Comparison of ENCODE assay signal across 8 mouse cellular contexts in the genomic region with DNA sequence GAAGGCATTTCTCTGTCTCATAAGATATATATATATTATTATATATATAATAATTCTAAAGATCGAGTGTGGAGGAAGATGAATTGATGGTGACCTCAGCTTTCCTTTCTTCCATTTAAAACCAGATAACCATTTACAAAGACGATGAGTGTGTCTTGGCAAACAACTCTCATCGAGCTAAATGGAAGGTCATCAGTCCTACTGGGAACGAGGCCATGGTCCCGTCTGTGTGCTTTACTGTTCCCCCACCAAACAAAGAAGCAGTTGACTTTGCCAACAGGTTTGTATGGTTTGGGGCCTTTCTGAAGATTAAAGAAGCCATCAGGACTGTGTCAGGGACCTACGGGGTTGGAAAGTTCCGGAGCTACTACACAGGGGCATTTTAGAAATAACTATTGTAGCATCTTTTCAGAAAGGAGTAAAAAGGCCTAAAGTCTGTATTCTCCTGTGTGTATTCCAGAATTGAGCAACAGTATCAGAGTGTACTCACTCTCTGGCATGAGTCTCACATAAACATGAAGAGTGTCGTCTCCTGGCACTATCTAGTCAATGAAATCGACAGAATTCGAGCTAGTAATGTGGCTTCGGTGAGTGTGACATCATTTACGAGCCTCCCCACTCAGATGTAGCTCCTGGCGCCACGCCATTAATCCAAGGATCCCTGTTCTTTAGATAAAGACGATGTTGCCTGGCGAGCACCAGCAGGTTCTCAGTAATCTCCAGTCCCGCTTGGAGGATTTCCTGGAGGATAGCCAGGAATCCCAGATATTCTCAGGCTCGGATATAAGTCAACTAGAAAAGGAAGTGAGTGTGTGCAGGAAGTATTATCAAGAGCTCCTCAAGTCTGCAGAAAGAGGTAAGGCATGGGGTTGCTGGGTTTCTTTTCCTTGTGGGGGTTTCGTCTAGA.
DNase-seq lines count a peak whose midpoint lies in the region; ATAC-seq and TF ChIP-seq lines count a peak whose summit lies in the region.

No protein-coding gene starts in this region.

- H3K9me3 ChIP-seq in forebrain, embryonic 14.5 days (replicated peaks; ENCODE audit: control insufficient read depth, low read length), result no peaks in the 10 kb centered on the region
- H3K9me3 ChIP-seq in forebrain, embryonic 10.5 days, result no peaks in the 10 kb centered on the region
- no peaks in the 10 kb centered on the region for H3K9me3 ChIP-seq in heart, postnatal 0 days (replicated peaks; ENCODE audit: control insufficient read depth, low read length)
- H3K9me3 ChIP-seq in midbrain, embryonic 15.5 days, result no peaks in the 10 kb centered on the region

- peak; percentile 61 for DNase-seq in forebrain, embryonic 14.5 days (ENCODE audit: low spot score)
- no peak for DNase-seq in forebrain, embryonic 10.5 days (ENCODE audit: extremely low spot score, low spot score)
- DNase-seq in right cerebral cortex, postnatal 10 days (ENCODE audit: low spot score in 2 of 2), result peak; percentile 54 to 60
- DNase-seq in right cerebral cortex, postnatal 25 days, result no peak
- peak; percentile 77 for DNase-seq in heart, postnatal 0 days (ENCODE audit: low spot score)
- DNase-seq in left cerebral cortex, postnatal 36 days (ENCODE audit: low spot score in 2 of 2), result no peak
- DNase-seq in left cerebral cortex, adult 9 months (ENCODE audit: low spot score in 2 of 2), result no peak

- TF ChIP-seq EP300 in heart, postnatal 0 days (IDR thresholded peaks at IDR 0.05; ENCODE audit: low read depth), result no peak

- ATAC-seq in forebrain, embryonic 14.5 days, result peak; percentile 53; the same call in 1 of the 2 replicates
- ATAC-seq in heart, postnatal 0 days (ENCODE audit: insufficient read depth, low read depth), result peak; percentile 65
- ATAC-seq in midbrain, embryonic 15.5 days (replicated peaks), result no peak

- H3K4me1 ChIP-seq in forebrain, embryonic 14.5 days (ENCODE audit: control insufficient read depth, insufficient read depth, low read length), result no peaks in the 10 kb centered on the region; the same call in 1 of the 2 replicates
- no peaks in the 10 kb centered on the region for H3K4me1 ChIP-seq in forebrain, embryonic 10.5 days
- 0 out of 2 replicates have a peak, but pooled peaks cover 5% of the 10 kb centered on the region for H3K4me1 ChIP-seq in heart, postnatal 0 days (ENCODE audit: control insufficient read depth, insufficient read depth)
- H3K4me1 ChIP-seq in midbrain, embryonic 15.5 days, result no peaks in the 10 kb centered on the region

- H3K4me3 ChIP-seq in forebrain, embryonic 14.5 days (ENCODE audit: low read depth, low read length), result no peak overlapping the region
- H3K4me3 ChIP-seq in forebrain, embryonic 10.5 days, result no peak overlapping the region
- no peak overlapping the region for H3K4me3 ChIP-seq in heart, postnatal 0 days (ENCODE audit: low read depth, low read length)
- no peak overlapping the region for H3K4me3 ChIP-seq in midbrain, embryonic 15.5 days

- H3K27ac ChIP-seq in forebrain, embryonic 14.5 days (ENCODE audit: low read depth, low read length), result peak overlapping the region; percentile 21; the same call in 1 of the 2 replicates
- H3K27ac ChIP-seq in forebrain, embryonic 10.5 days, result no peak overlapping the region
- H3K27ac ChIP-seq in heart, postnatal 0 days (ENCODE audit: low read depth), result peak overlapping the region; percentile 62
- 0 out of 2 replicates have a peak overlapping the region, but pooled peaks have one; percentile 12 for H3K27ac ChIP-seq in midbrain, embryonic 15.5 days

- no peak overlapping the region for H3K9ac ChIP-seq in forebrain, embryonic 14.5 days (ENCODE audit: low read length)
- no peak overlapping the region for H3K9ac ChIP-seq in heart, postnatal 0 days (replicated peaks; ENCODE audit: low read depth, low read length)
- no peak overlapping the region for H3K9ac ChIP-seq in midbrain, embryonic 15.5 days

- H3K27me3 ChIP-seq in forebrain, embryonic 14.5 days (replicated peaks; ENCODE audit: control insufficient read depth, insufficient read depth, low read length), result no peaks in the 10 kb centered on the region
- H3K27me3 ChIP-seq in forebrain, embryonic 10.5 days (ENCODE audit: poor library complexity, severe bottlenecking), result no peaks in the 10 kb centered on the region
- H3K27me3 ChIP-seq in heart, postnatal 0 days (ENCODE audit: control insufficient read depth, insufficient read depth, low read length), result no peaks in the 10 kb centered on the region
- H3K27me3 ChIP-seq in midbrain, embryonic 15.5 days (replicated peaks), result no peaks in the 10 kb centered on the region

- H3K36me3 ChIP-seq in forebrain, embryonic 14.5 days (ENCODE audit: control insufficient read depth, insufficient read depth, low read length), result peaks cover 69% of the 10 kb centered on the region
- H3K36me3 ChIP-seq in forebrain, embryonic 10.5 days (replicated peaks), result peaks cover 57% of the 10 kb centered on the region
- H3K36me3 ChIP-seq in heart, postnatal 0 days (replicated peaks; ENCODE audit: control insufficient read depth, insufficient read depth, low read length), result peaks cover 71% of the 10 kb centered on the region
- H3K36me3 ChIP-seq in midbrain, embryonic 15.5 days (replicated peaks), result peaks cover 40% of the 10 kb centered on the region

- intact Hi-C loops in left cerebral cortex, postnatal 36 days (cut with DNase I), result loop anchor here (10.0 kb wide), 1 partner anchor 103 kb away; no protein-coding TSS in a partner anchor

- TF ChIP-seq CTCF in heart, postnatal 0 days (IDR thresholded peaks at IDR 0.05; ENCODE audit: low read depth), result no peak

- WGBS in forebrain, embryonic 14.5 days, result 63% methylated on average over 19 of the region's 19 CpGs
- 93% methylated on average over 19 of the region's 19 CpGs for WGBS in forebrain, embryonic 10.5 days
- WGBS in heart, postnatal 0 days, result 23% methylated on average over 19 of the region's 19 CpGs
- 69% methylated on average over 19 of the region's 19 CpGs for WGBS in midbrain, embryonic 15.5 days

- H3K4me2 ChIP-seq in forebrain, embryonic 14.5 days (ENCODE audit: low read length), result no peak overlapping the region
- H3K4me2 ChIP-seq in heart, postnatal 0 days (ENCODE audit: low read depth, low read length), result no peak overlapping the region
- no peak overlapping the region for H3K4me2 ChIP-seq in midbrain, embryonic 15.5 days

Comparison
In these comparisons a context has a peak if more than half of its experiments do, and no peak if none do; other contexts are left out.
1. DNase-seq: peak in forebrain, embryonic 14.5 days (single experiment), right cerebral cortex, postnatal 10 days (2 of 2) and heart, postnatal 0 days (single experiment); none in forebrain, embryonic 10.5 days (single experiment), right cerebral cortex, postnatal 25 days (single experiment), left cerebral cortex, postnatal 36 days (0 of 2) and left cerebral cortex, adult 9 months (0 of 2).